Mouse (Mus musculus) heart, embryonic 15.5 days (tissue): Measurements from ENCODE around the gene Ptcd2. TPM values are rescaled to one million over a fixed set of nuclear protein-coding genes. Genes with fewer than 3 reads are reported as not detected.

Experiments
- ATAC-seq: fragments of 200-750 bp; cut with Nextera tagmentation; replicated peaks from 2 replicates; pipeline ENCODE4 v1.8.0; 2017; ENCODE audit warnings: low read depth, moderate TSS enrichment; ENCODE audit not compliant: insufficient number of reproducible peaks, insufficient read depth, low FRiP score
- H3K27ac ChIP-seq: fragments of 300-500 bp; sonication (generic); 2 replicates; pipeline ENCODE4 v1.5.1; 2015; ENCODE audit warnings: mild to moderate bottlenecking, inconsistent platforms
- H3K27me3 ChIP-seq: fragments of 300-500 bp; sonication (generic); 2 replicates; pipeline ENCODE4 v1.6.1; 2015; ENCODE audit warnings: inconsistent platforms
- H3K36me3 ChIP-seq: fragments of 300-500 bp; sonication (generic); 2 replicates; pipeline ENCODE4 v1.6.1; 2015; ENCODE audit warnings: mild to moderate bottlenecking, inconsistent platforms
- H3K4me1 ChIP-seq: fragments of 300-500 bp; sonication (generic); replicated peaks from 2 replicates; pipeline ENCODE4 v1.6.1; 2015; ENCODE audit warnings: inconsistent platforms
- H3K4me2 ChIP-seq: fragments of 300-500 bp; sonication (generic); 2 replicates; pipeline ENCODE4 v1.6.1; 2015; ENCODE audit warnings: inconsistent platforms, mild to moderate bottlenecking, moderate library complexity
- H3K4me3 ChIP-seq: fragments of 300-500 bp; sonication (generic); 2 replicates; pipeline ENCODE4 v1.5.1; 2015; ENCODE audit warnings: mild to moderate bottlenecking, inconsistent platforms
- H3K9ac ChIP-seq: fragments of 300-500 bp; sonication (generic); 2 replicates; pipeline ENCODE4 v1.6.1; 2015; ENCODE audit warnings: mild to moderate bottlenecking, inconsistent platforms
- H3K9me3 ChIP-seq: fragments of 300-500 bp; sonication (generic); replicated peaks from 2 replicates; pipeline ENCODE4 v1.6.1; 2016; ENCODE audit warnings: inconsistent platforms
- WGBS: fragments of 180-500 bp; shearing (Covaris S2); methylation state at CpG from one replicate; pipeline ENCODE4 v1.1.7; 2015; ENCODE audit warnings: mixed read lengths; 5-methylcytosine and 5-hydroxymethylcytosine counted together
- polyA plus RNA-seq: library from polyadenylated mRNA; unstranded; fragments of >200 nt; fragmentation: Nextera tagmentation; extraction: Ambion mirVana; gene quantifications from 2 replicates; pipeline ENCODE4 v1.2.1, GENCODE M21; 2015

Ptcd2 gene
- polyA plus RNA-seq, 1 experiment from 2014 or later, result 71.8 TPM

DNA sequence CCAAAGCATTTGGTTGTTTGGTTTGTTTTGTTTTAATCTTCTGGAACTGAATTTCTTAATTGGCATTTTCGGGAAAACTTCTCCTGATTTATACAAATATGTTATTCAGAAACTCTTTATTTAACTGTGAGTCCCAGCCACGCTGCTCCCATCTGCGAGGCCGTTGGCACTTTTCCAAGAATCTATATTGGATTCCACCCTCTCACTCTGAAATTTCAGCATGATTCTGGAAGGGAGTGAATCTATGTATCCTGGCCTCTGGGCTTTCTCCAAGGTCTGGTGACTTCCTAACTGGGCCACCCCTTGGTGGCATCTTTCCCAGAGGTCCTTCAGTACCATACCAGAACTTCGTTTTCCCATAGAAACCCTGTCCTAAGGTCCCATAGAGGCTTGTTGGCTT, 40.7 kb downstream of the Ptcd2 start:
- WGBS, result 31% methylated on average over 5 of the region's 5 CpGs
- Histone ChIP-seq H3K4me3 (no peak overlapping the region), H3K36me3 (no peaks in the 10 kb centered on the region), H3K4me1 (peaks cover 35% of the 10 kb centered on the region), H3K9me3 (no peaks in the 10 kb centered on the region), H3K4me2 (no peak overlapping the region), H3K27ac (0 out of 2 replicates have a peak overlapping the region, but pooled peaks have one; percentile 2), H3K27me3 (no peaks in the 10 kb centered on the region), H3K9ac (no peak overlapping the region)
- ATAC-seq, result no peak

DNA sequence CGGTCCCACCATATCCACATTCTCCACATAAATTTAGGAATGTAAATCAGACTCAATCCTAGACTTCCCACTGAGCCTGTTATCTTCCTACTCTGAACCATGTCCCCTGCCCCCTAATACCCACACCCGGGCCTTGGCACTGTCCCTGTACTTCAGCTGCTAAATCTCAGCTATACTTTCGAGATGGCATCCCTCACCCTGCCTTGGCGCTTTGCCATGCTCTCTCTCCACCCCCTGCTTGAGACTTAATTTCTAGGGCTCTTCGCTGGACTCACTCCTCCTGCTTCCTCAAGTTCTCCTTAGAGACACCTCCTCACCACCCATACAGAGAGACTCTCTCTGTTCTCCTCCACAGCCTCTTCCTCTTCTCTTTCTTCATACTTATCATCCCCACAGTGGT, 44.6 kb downstream of the Ptcd2 start:
- 64% methylated on average over 5 of the region's 5 CpGs for WGBS
- ATAC-seq, result no peak

DNA sequence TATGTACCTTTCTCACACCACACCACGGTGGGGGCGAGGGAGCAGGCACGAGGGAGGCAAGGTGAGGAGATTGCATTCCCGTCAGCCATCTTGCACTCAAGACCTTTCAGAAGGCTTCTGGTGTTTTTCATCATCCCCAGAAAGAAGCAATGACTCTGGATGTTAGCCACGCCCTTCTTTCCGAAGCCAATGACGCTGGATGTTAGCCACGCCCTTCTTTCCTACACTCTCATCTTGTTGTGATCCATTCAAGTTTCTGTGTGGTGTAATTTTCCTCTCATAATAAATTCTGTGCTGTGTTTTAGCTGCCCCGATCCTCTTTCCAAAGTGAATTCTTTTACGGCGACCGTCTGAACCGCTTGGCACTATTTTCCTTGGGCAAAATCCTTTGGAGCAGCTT, 50.3 kb downstream of the Ptcd2 start:
- no peaks in the 10 kb centered on the region for H3K4me1 ChIP-seq
- H3K27ac ChIP-seq, result no peak overlapping the region
- no peaks in the 10 kb centered on the region for H3K9me3 ChIP-seq
- WGBS, result 88% methylated on average over 13 of the region's 13 CpGs
- no peaks in the 10 kb centered on the region for H3K27me3 ChIP-seq
- no peaks in the 10 kb centered on the region for H3K36me3 ChIP-seq
- H3K4me2 ChIP-seq, result no peak overlapping the region
- no peak for ATAC-seq
- H3K4me3 ChIP-seq, result no peak overlapping the region
- H3K9ac ChIP-seq, result no peak overlapping the region

More for the DNA sequence above, 44.6 kb downstream of the Ptcd2 start:
- Histone ChIP-seq H3K4me2 (no peak overlapping the region), H3K9ac (no peak overlapping the region), H3K27me3 (no peaks in the 10 kb centered on the region), H3K9me3 (no peaks in the 10 kb centered on the region), H3K36me3 (no peaks in the 10 kb centered on the region), H3K4me1 (peaks cover 19% of the 10 kb centered on the region), H3K27ac (no peak overlapping the region), H3K4me3 (no peak overlapping the region)

DNA sequence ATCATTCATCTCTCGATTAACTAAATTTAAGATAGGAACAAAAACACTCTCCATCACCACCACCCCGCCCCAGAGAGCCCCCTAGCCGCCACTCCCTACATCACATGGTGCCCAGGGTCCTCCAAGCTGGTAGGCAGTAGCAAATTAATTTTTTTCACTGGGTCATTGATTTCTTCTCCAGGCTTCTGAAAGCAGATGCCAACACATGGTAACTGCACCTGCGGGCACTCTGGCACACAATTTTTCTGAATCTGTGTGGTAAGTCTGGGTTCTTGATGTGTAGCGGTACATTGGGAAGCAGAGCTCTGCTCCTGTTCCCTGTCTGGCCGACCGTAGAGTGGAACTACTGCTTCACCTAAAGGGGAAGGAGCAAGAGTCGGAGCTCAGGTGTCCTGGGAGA, 53.7 kb downstream of the Ptcd2 start:
- no peaks in the 10 kb centered on the region for H3K4me1 ChIP-seq
- H3K4me3 ChIP-seq, result no peak overlapping the region
- no peaks in the 10 kb centered on the region for H3K36me3 ChIP-seq
- WGBS, result 86% methylated on average over 8 of the region's 8 CpGs
- H3K4me2 ChIP-seq, result no peak overlapping the region
- no peaks in the 10 kb centered on the region for H3K9me3 ChIP-seq
- H3K27ac ChIP-seq, result no peak overlapping the region
- H3K9ac ChIP-seq, result no peak overlapping the region
- no peak for ATAC-seq
- H3K27me3 ChIP-seq, result no peaks in the 10 kb centered on the region

DNA sequence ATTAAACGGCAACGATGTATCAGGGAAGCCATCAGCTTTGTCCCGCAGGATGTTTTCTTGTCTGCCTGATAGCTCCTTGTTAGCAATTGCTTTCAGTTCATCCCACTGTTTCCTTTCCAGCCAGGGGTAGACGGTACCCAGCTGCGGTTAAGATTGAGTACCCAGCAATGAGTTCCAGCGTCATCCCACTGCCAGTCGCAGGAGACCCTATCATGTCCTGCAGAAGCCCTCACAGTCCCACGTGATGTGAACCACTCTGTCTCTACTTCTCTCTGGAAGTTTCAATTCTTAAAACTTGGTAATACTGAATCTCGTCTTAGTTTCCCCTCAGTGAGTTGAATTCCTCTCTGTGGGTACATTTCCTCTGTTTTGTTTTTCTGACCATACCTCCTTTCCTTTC, 56.7 kb downstream of the Ptcd2 start:
- Histone ChIP-seq H3K27me3 (no peaks in the 10 kb centered on the region), H3K9ac (no peak overlapping the region), H3K9me3 (no peaks in the 10 kb centered on the region), H3K27ac (no peak overlapping the region), H3K4me2 (no peak overlapping the region), H3K4me3 (no peak overlapping the region), H3K36me3 (no peaks in the 10 kb centered on the region), H3K4me1 (peaks cover 5% of the 10 kb centered on the region)
- WGBS, result 73% methylated on average over 9 of the region's 9 CpGs
- ATAC-seq, result no peak

DNA sequence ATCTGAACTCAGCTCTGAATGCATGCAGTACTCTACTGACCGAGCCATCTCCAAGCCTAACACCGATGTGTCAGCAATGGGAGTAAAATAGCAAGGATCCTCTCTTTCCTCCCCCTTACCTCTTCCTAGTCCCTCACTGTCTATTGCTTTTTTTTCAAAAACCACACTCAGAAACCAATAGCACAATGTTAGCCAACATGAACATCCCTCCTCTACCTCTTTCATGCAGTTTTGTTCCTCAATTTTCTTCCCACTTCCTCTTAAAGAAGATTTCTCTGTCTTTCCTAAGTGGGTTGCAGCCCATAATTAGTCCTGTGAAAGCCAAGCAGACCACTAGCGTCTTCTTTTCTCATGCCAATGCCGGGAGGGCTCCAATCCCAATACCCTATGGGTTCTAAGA, 57.3 kb downstream of the Ptcd2 start:
- Histone ChIP-seq H3K4me1 (peaks cover 5% of the 10 kb centered on the region), H3K27me3 (no peaks in the 10 kb centered on the region), H3K27ac (no peak overlapping the region), H3K36me3 (no peaks in the 10 kb centered on the region), H3K4me3 (no peak overlapping the region), H3K9me3 (no peaks in the 10 kb centered on the region), H3K4me2 (no peak overlapping the region), H3K9ac (no peak overlapping the region)
- no peak for ATAC-seq
- WGBS, result 90% methylated on average over 4 of the region's 4 CpGs

DNA sequence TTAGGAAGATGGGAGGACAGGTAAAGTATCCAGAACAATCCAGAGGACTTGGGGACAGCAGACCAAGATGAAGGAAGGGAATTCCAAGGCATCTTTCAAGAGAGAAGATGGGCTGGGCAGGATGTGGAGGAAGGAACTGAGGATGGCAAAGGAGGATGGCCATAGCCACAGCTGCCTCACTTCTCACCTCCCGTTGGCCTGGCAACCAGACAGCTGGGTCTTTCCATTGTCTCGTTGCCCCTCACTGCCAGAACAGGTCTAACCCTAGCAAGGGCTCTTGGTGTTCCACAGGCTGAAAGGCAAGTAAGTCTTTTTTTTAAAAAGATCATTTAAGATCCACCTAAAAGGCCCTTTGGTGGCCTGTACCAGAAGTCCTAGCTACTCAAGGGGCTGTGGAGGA, 59.3 kb downstream of the Ptcd2 start:
- no peaks in the 10 kb centered on the region for H3K36me3 ChIP-seq
- peaks cover 5% of the 10 kb centered on the region for H3K4me1 ChIP-seq
- WGBS, result 65% methylated on average over 2 of the region's 2 CpGs
- H3K4me2 ChIP-seq, result no peak overlapping the region
- H3K4me3 ChIP-seq, result no peak overlapping the region
- no peak overlapping the region for H3K27ac ChIP-seq
- H3K27me3 ChIP-seq, result no peaks in the 10 kb centered on the region
- no peak for ATAC-seq
- H3K9me3 ChIP-seq, result no peaks in the 10 kb centered on the region
- H3K9ac ChIP-seq, result no peak overlapping the region

DNA sequence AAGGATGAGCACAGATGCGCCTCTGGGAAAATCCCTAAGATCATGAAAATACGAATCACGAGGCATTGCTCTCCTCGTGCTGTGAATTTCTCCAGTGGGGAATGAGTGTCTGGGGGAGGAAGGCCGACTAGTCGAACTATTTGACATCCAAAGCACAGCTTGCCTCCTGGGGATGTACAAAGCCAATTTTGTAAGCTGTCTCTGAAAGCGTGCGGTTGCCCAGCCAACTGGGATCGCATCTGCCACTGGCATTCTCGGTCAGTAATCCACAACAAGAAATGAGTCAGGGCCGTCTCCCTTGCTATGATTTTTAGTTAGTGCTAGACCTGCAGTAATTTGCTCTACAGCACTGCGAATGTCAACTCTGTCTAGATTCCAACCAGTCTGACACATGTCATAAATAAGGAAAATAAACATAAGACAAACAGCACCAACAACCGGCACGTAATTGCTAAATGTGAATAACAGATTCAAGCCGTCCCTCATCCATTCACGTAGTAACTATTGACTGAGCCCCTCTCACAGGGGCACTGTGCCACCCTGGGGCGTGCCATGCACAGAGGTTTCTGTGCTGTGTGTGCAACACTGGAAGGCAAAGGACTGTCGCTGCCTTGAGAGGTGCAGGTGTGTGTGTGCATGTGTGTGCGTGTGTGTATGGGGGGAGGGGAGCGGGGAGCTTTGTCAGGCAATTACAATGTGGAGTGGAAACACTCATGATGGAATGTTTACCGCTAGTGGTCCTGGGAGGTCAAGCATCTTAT, 59.9 kb downstream of the Ptcd2 start:
- WGBS, result 81% methylated on average over 21 of the region's 21 CpGs
- ATAC-seq, result no peak
- H3K36me3 ChIP-seq, result no peaks in the 10 kb centered on the region
- H3K9me3 ChIP-seq, result no peaks in the 10 kb centered on the region
- H3K9ac ChIP-seq, result no peak overlapping the region
- H3K27ac ChIP-seq, result no peak overlapping the region
- no peak overlapping the region for H3K4me3 ChIP-seq
- H3K4me1 ChIP-seq, result peaks cover 5% of the 10 kb centered on the region
- H3K27me3 ChIP-seq, result no peaks in the 10 kb centered on the region
- no peak overlapping the region for H3K4me2 ChIP-seq

DNA sequence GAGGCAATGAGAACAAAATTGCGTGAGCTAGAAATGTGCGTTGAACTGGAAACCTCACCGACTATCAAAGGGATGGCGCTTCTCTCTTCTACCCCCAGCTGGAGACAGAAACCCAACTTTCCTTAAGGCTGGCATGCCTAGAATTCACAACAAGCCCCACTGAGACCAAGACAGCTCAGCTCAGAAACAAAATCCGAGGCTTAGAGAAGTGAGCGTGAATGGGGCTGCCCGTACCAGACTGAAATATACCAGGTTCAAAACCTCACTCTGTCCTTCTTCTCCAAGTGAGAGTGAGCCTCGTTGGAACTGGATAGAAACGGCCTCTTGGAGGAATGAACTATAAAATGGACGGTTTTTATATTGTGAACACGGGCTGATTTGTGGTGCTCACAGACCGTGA, 60.6 kb downstream of the Ptcd2 start:
- Histone ChIP-seq H3K36me3 (no peaks in the 10 kb centered on the region), H3K9me3 (no peaks in the 10 kb centered on the region), H3K4me2 (no peak overlapping the region), H3K4me1 (peaks cover 5% of the 10 kb centered on the region), H3K27me3 (no peaks in the 10 kb centered on the region), H3K4me3 (no peak overlapping the region), H3K9ac (no peak overlapping the region), H3K27ac (no peak overlapping the region)
- 88% methylated on average over 12 of the region's 12 CpGs for WGBS
- ATAC-seq, result no peak

DNA sequence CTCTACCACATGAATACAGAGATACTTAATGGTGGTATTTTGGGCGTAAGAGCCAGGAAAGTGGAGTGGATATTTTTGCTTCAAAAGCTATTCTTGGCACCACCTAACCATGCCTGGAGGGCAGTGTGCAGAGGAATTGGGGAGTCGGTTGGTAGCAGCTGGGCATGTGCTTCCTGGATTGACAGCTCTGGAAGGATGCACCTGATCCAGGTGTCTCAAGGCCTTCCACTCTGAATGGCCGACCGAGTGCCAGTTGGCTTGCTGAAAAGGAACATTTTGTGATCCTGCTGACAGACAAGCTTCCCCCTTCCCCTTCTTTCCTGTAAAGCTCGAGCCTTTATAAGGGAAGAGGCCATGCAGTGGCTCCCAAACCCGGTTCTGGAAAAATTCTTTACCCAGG, 61.5 kb downstream of the Ptcd2 start:
- no peaks in the 10 kb centered on the region for H3K36me3 ChIP-seq
- H3K4me2 ChIP-seq, result no peak overlapping the region
- ATAC-seq, result no peak
- H3K4me3 ChIP-seq, result no peak overlapping the region
- no peaks in the 10 kb centered on the region for H3K9me3 ChIP-seq
- H3K27ac ChIP-seq, result no peak overlapping the region
- peaks cover 5% of the 10 kb centered on the region for H3K4me1 ChIP-seq
- 53% methylated on average over 6 of the region's 6 CpGs for WGBS
- H3K27me3 ChIP-seq, result no peaks in the 10 kb centered on the region
- H3K9ac ChIP-seq, result no peak overlapping the region

DNA sequence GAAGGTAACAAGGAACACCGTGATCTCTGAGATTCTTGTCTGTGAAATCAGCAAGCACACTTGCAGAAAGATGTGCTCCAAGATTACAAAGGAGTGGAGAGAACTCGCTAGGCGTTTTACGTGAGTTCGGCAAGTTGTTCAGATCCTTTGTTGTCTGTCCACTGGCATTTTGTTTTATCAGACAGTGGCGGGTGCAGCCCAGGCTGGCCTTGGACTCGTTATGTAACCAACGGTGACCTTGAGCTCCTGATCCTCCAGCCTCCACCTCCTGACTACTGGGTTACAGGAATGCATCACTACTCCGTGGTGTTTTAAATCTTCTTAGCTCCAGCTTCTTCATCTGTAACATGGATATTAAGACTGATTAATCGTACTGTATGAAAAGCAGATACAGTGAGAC, 65.2 kb downstream of the Ptcd2 start:
- no peak overlapping the region for H3K9ac ChIP-seq
- no peak overlapping the region for H3K4me3 ChIP-seq
- H3K27ac ChIP-seq, result no peak overlapping the region
- H3K4me2 ChIP-seq, result no peak overlapping the region
- no peaks in the 10 kb centered on the region for H3K36me3 ChIP-seq
- no peak for ATAC-seq
- 56% methylated on average over 10 of the region's 10 CpGs for WGBS
- H3K4me1 ChIP-seq, result peaks cover 5% of the 10 kb centered on the region
- H3K9me3 ChIP-seq, result no peaks in the 10 kb centered on the region
- H3K27me3 ChIP-seq, result no peaks in the 10 kb centered on the region

DNA sequence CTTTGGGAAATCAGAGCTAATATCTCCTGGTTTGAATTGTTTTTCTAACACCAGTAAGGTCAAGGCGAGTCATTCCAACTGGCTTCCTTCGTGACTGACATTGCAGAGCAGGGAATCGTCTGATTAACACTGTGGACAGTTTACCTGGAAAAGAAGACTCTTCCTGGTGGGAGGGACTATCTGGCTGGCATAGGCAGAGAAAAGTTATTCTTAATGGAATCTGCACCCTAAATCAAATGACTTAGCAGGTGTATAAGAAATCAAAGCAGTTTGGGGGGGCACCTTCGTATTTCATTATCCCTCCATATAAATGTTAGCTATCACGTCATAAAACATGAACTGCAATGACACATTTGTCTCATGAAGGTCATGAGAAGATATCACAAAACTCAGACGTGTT, 66.0 kb downstream of the Ptcd2 start:
- Histone ChIP-seq H3K9me3 (no peaks in the 10 kb centered on the region), H3K4me2 (no peak overlapping the region), H3K4me1 (peaks cover 5% of the 10 kb centered on the region), H3K27me3 (no peaks in the 10 kb centered on the region), H3K27ac (no peak overlapping the region), H3K4me3 (no peak overlapping the region), H3K36me3 (no peaks in the 10 kb centered on the region), H3K9ac (no peak overlapping the region)
- 75% methylated on average over 6 of the region's 6 CpGs for WGBS
- ATAC-seq, result no peak
